Mouse (Mus musculus): ENCODE measurements at regions not wholly inside any gene's neighbourhood (a gene's known extent, or its start where the extent isn't known, plus 50 kb on each side); places are given as distances from the start of the nearest gene placed in this dataset.
A peak's percentile ranks its signal among the peaks of the same experiment; 100 is the strongest.

DNA sequence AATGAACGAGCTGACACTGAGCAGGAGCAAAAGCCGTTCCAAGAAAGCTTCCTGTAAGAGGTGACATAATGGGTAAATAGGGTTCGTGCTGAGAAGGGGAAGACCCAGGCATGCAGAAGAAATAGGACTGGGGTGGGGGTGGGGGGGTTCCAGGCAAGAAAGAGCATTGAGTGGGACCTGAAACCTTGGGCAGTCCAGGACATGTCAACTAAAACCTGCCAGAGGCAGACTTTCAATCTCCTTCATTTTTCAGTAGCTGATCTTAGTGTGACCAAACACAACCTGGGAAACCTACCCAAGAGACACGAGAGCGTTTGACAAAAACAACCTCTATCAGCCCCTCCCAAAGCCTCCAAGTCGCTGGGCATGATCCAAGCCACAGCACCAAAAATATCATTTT, 133.4 kb upstream of the Zfp703 start:
- Histone ChIP-seq H3K4me2 (no peak overlapping the region), H3K36me3 (ENCODE audit: control insufficient read depth, insufficient read depth, low read length) (no peaks in the 10 kb centered on the region), H3K4me3 (ENCODE audit: low read depth, low read length) (no peak overlapping the region), H3K27ac (ENCODE audit: low read depth, low read length) (no peak overlapping the region), H3K9me3 (ENCODE audit: control insufficient read depth, low read length) (no peaks in the 10 kb centered on the region), H3K9ac (ENCODE audit: low read depth, low read length) (no peak overlapping the region), H3K27me3 (replicated peaks; ENCODE audit: control insufficient read depth, insufficient read depth, low read length) (no peaks in the 10 kb centered on the region), H3K4me1 (replicated peaks; ENCODE audit: control insufficient read depth, insufficient read depth, low read length) (0 out of 2 replicates have a peak, but pooled peaks cover 2% of the 10 kb centered on the region)
- WGBS, result 56% methylated on average over 6 of the region's 6 CpGs
- DNase-seq (ENCODE audit: low spot score), result no peak
- ATAC-seq (replicated peaks; ENCODE audit: low FRiP score), result no peak

DNA sequence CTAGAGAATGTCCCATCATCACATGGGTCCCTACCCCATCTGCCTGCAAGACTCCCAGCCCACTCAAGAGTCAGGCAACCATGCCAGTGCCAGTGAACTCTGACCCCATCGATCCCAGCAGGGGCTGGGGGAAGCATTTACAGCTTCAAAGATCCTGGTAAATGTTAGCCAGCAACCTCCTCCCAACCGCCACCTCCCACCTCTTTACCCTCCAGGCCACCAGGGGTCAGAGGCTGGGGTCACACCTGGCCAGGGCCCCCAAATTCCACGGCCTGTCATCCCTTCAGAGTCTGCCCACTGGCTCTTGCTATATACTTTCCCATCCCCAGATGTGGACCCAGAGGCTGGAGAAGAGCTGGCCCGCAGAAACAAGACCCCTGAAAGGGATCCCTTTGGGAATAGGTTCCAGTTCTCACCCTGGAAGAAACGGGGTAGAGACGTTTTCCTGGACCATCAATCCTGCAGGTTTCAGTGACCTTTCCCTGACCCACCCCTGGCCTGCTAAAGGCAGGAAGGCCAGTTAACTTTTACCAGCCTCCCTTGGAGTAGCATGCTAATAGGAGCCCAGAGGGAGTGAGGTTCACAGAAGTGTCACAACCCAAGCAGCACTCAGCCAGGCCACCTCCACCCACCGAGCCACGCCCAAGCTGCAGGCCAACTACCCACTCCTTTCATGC, 132.9 kb upstream of the Zfp703 start:
- no peak for DNase-seq (ENCODE audit: low spot score)
- Histone ChIP-seq H3K36me3 (ENCODE audit: control insufficient read depth, insufficient read depth, low read length) (no peaks in the 10 kb centered on the region), H3K4me1 (replicated peaks; ENCODE audit: control insufficient read depth, insufficient read depth, low read length) (peaks cover 6% of the 10 kb centered on the region; the same call in 1 of the 2 replicates), H3K4me2 (no peak overlapping the region), H3K4me3 (ENCODE audit: low read depth, low read length) (no peak overlapping the region), H3K9ac (ENCODE audit: low read depth, low read length) (no peak overlapping the region), H3K27ac (ENCODE audit: low read depth, low read length) (no peak overlapping the region), H3K9me3 (ENCODE audit: control insufficient read depth, low read length) (no peaks in the 10 kb centered on the region), H3K27me3 (replicated peaks; ENCODE audit: control insufficient read depth, insufficient read depth, low read length) (no peaks in the 10 kb centered on the region)
- ATAC-seq (replicated peaks; ENCODE audit: low FRiP score), result peak; percentile 35; the same call in 1 of the 2 replicates
- 42% methylated on average over 8 of the region's 8 CpGs for WGBS

DNA sequence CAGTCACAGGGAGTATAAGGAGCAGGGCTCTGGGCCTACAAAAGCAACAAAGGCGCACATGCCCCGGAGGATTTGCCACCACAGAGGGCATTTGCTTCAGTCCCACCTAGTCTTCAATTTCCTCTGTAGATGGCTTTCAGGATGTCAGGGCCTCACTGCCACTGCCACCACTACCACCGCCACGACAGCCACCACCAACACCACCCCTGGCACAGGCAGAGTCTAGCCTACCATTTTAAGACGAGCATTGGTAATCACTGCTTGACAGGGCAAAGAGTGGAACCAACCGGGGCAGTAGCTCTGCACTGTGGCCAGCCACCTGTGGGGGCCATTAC, 132.3 kb upstream of the Zfp703 start:
- Histone ChIP-seq H3K9ac (ENCODE audit: low read depth, low read length) (no peak overlapping the region), H3K4me2 (no peak overlapping the region), H3K9me3 (ENCODE audit: control insufficient read depth, low read length) (no peaks in the 10 kb centered on the region), H3K4me3 (ENCODE audit: low read depth, low read length) (no peak overlapping the region), H3K27me3 (replicated peaks; ENCODE audit: control insufficient read depth, insufficient read depth, low read length) (no peaks in the 10 kb centered on the region), H3K27ac (ENCODE audit: low read depth, low read length) (no peak overlapping the region; the same call in 1 of the 2 replicates), H3K36me3 (ENCODE audit: control insufficient read depth, insufficient read depth, low read length) (no peaks in the 10 kb centered on the region), H3K4me1 (replicated peaks; ENCODE audit: control insufficient read depth, insufficient read depth, low read length) (peaks cover 6% of the 10 kb centered on the region; the same call in 1 of the 2 replicates)
- ATAC-seq (replicated peaks; ENCODE audit: low FRiP score), result no peak
- no peak for DNase-seq (ENCODE audit: low spot score)
- 78% methylated on average over 6 of the region's 6 CpGs for WGBS

DNA sequence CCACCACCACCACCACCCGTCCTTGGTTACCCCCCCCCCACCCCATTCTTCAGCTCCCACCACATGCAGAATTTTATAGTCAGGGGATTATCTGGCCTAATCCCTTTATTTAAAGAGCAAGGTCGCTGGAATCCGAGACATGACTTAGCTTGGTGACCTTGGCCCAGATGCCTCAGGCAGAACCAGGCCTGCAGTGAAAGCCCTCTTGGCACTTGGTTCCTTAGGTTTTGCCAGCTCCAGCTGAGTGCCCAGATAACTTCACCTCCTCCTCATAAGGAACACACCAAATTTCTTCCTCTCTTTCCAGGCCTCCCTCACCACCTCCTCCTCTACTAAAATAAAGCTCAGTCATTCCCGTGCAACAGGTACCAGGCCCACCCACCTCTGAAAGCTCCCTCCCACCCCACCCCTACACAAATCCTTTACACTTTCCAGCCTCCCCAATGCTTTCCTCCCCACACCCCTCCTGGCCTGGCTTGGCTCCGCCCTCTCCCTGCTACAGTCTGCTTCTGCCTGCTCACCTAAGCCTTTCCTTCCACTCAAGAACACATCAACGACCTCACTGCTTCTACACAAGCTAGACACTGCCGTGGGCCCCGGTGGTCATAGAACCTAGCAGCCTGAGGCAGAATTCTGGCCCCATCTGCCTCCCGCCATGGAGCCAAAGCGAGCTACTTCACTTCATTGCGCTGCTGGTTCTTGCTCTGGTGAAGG, 131.5 kb upstream of the Zfp703 start:
- ATAC-seq (replicated peaks; ENCODE audit: low FRiP score), result no peak
- no peak overlapping the region for H3K27ac ChIP-seq (ENCODE audit: low read depth, low read length)
- 60% methylated on average over 11 of the region's 11 CpGs for WGBS
- no peak for DNase-seq (ENCODE audit: low spot score)
- H3K4me2 ChIP-seq, result no peak overlapping the region
- H3K27me3 ChIP-seq (replicated peaks; ENCODE audit: control insufficient read depth, insufficient read depth, low read length), result no peaks in the 10 kb centered on the region
- no peak overlapping the region for H3K9ac ChIP-seq (ENCODE audit: low read depth, low read length)
- no peaks in the 10 kb centered on the region for H3K9me3 ChIP-seq (ENCODE audit: control insufficient read depth, low read length)
- H3K4me1 ChIP-seq (replicated peaks; ENCODE audit: control insufficient read depth, insufficient read depth, low read length), result peaks cover 6% of the 10 kb centered on the region; the same call in 1 of the 2 replicates
- no peaks in the 10 kb centered on the region for H3K36me3 ChIP-seq (ENCODE audit: control insufficient read depth, insufficient read depth, low read length)
- H3K4me3 ChIP-seq (ENCODE audit: low read depth, low read length), result no peak overlapping the region

DNA sequence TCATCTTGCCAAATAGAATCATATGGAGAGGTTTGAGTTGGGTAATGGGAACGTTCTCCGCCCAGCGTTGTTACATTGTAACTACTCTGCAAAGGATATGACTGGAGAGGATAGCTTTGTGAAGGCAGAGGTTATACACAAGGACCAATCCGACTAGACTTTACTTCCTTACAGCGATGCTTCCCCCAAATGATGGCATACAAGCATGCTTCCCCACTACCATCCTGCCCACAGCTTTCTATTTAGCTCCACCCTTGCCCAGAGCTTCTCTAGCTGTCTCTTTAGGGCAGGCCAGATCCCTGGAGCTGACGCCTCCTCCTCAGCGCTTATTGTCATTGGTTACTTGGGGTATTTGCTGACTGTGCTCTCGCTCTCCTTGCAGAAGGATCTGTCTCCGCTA, 130.1 kb upstream of the Zfp703 start:
- H3K9me3 ChIP-seq (ENCODE audit: control insufficient read depth, low read length), result no peaks in the 10 kb centered on the region
- no peaks in the 10 kb centered on the region for H3K27me3 ChIP-seq (replicated peaks; ENCODE audit: control insufficient read depth, insufficient read depth, low read length)
- DNase-seq (ENCODE audit: low spot score), result no peak
- WGBS, result 71% methylated on average over 9 of the region's 9 CpGs
- H3K27ac ChIP-seq (ENCODE audit: low read depth, low read length), result no peak overlapping the region
- ATAC-seq (replicated peaks; ENCODE audit: low FRiP score), result no peak
- no peak overlapping the region for H3K4me3 ChIP-seq (ENCODE audit: low read depth, low read length)
- peaks cover 6% of the 10 kb centered on the region; the same call in 1 of the 2 replicates for H3K4me1 ChIP-seq (replicated peaks; ENCODE audit: control insufficient read depth, insufficient read depth, low read length)
- H3K36me3 ChIP-seq (ENCODE audit: control insufficient read depth, insufficient read depth, low read length), result no peaks in the 10 kb centered on the region
- no peak overlapping the region for H3K9ac ChIP-seq (ENCODE audit: low read depth, low read length)
- no peak overlapping the region for H3K4me2 ChIP-seq

DNA sequence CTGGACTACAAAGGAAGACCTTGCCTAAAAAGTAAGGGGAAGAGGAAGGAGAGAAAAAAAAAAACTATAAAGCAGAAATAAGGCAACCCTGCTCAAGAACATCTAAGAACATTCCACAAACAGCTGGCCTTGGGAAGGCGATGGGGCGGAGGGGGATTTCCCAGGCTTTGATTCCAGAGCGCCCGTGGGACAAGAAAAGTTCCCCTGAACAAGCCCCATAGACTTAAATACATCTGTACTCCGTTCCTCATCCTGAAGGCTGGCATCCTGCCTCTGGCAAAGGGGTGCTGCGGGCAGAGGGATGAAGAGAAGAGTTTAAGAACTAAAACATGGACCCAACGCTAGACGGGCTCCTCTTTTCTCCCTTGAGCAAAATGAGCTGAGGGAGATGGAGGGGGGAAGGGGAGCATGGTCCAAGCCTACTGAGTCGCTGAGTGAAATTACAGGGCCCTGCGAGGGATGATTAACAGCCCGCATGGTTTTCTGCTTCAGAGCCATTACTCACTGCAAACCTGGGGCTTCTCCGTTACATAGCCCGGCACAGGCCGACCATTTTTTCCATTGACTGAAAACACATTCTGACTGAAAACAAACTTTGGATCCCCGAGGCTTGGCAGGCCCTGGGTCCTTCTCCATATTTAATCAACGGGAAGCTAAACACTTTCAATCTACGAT, 128.9 kb upstream of the Zfp703 start:
- Histone ChIP-seq H3K9me3 (ENCODE audit: control insufficient read depth, low read length) (no peaks in the 10 kb centered on the region), H3K36me3 (ENCODE audit: control insufficient read depth, insufficient read depth, low read length) (no peaks in the 10 kb centered on the region), H3K4me3 (ENCODE audit: low read depth, low read length) (no peak overlapping the region), H3K9ac (ENCODE audit: low read depth, low read length) (no peak overlapping the region), H3K27me3 (replicated peaks; ENCODE audit: control insufficient read depth, insufficient read depth, low read length) (no peaks in the 10 kb centered on the region), H3K4me1 (replicated peaks; ENCODE audit: control insufficient read depth, insufficient read depth, low read length) (peaks cover 6% of the 10 kb centered on the region; the same call in 1 of the 2 replicates), H3K27ac (ENCODE audit: low read depth, low read length) (no peak overlapping the region), H3K4me2 (no peak overlapping the region)
- ATAC-seq (replicated peaks; ENCODE audit: low FRiP score), result no peak
- 65% methylated on average over 17 of the region's 17 CpGs for WGBS
- no peak for DNase-seq (ENCODE audit: low spot score)

DNA sequence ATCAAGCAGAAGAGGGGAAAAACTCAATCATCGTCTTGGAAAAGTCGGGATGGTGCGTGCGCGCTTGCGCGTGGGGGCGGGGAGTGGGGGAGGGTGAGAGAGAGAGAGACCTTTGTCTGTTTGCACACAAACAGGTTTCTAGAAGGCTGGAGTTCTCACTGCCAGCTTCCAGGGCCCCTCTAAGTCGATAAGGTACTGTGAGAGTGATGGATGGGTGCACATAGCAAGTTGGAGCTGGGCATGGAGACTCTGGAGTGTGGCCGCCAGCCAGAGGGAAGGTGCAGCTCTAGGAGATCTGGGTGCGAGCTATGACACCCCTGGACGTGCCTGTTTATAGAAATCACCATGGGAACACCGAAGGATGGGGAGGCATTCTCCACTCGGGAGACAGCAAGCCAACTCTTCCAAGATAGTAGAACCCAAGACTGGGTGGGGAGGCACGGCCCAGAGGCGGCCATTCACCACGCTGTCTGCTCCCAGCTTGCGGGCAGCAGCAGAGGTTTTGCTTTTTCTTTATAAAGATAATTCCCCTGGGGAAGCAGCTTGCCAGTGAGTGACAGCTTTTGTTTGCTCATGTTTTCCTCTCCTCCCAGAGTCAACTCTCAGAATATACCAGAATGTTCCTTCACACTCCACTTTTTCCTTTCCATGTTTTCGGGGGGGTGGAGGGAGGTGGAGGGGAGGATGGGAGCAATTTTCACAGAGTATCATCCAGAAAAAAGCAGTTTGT, 128.0 kb upstream of the Zfp703 start:
- Histone ChIP-seq H3K4me2 (no peak overlapping the region), H3K9me3 (ENCODE audit: control insufficient read depth, low read length) (no peaks in the 10 kb centered on the region), H3K27ac (ENCODE audit: low read depth, low read length) (no peak overlapping the region), H3K4me3 (ENCODE audit: low read depth, low read length) (no peak overlapping the region), H3K36me3 (ENCODE audit: control insufficient read depth, insufficient read depth, low read length) (no peaks in the 10 kb centered on the region), H3K27me3 (replicated peaks; ENCODE audit: control insufficient read depth, insufficient read depth, low read length) (no peaks in the 10 kb centered on the region), H3K4me1 (replicated peaks; ENCODE audit: control insufficient read depth, insufficient read depth, low read length) (peaks cover 8% of the 10 kb centered on the region; the same call in 1 of the 2 replicates), H3K9ac (ENCODE audit: low read depth, low read length) (no peak overlapping the region)
- ATAC-seq (replicated peaks; ENCODE audit: low FRiP score) (no peak), DNase-seq (ENCODE audit: low spot score) (no peak)
- WGBS, result 74% methylated on average over 19 of the region's 19 CpGs

DNA sequence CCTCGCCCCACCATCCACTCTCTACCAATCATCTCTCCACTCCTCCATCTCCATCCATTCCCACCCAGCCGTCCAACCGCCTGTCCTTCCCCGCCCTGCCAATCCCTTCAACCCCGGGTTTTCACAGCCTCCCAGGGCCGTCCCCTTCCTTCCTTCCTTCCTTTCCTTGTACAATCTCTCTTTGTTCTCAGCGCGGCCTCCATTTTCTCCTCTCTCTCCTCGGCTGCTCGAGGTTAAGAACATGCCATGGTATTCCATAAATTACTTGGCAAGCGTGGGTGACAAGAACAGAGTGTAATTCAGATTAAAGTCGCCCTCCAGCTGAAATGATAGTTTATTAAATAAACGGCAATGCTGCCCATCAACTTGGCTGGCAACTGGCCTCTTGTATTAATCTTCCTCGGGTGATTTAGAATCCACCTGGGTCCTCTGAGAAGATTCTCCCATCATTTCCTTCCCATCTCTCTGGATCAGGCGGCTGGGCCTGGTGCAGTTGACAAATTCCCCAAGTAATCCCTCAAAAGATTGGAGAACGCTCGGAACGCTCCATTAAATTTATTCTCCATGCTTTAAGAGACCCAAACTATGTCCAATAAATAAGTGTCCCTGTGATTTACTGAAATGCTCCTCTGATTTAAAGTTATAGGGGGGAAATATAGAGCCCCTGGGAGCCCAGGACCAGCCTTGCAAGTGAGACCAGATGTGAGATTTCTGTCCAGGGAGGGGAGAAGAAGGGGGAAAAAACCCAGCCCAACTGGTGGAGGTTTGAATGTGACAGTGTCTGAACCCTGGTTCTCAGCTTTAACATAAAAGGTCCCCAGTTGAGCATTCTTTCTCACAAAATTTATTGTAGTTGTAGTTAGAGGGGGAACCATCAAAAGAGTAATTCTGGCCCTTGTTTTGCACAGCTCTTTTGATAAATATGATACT, 125.0 kb upstream of the Zfp703 start:
- no peak for ATAC-seq (replicated peaks; ENCODE audit: low FRiP score)
- H3K9me3 ChIP-seq (ENCODE audit: control insufficient read depth, low read length), result no peaks in the 10 kb centered on the region

More for the DNA sequence above, 125.0 kb upstream of the Zfp703 start:
- Histone ChIP-seq H3K4me3 (ENCODE audit: low read depth, low read length) (no peak overlapping the region), H3K4me2 (no peak overlapping the region), H3K27me3 (replicated peaks; ENCODE audit: control insufficient read depth, insufficient read depth, low read length) (no peaks in the 10 kb centered on the region), H3K27ac (ENCODE audit: low read depth, low read length) (no peak overlapping the region), H3K4me1 (replicated peaks; ENCODE audit: control insufficient read depth, insufficient read depth, low read length) (peaks cover 6% of the 10 kb centered on the region; the same call in 1 of the 2 replicates), H3K36me3 (ENCODE audit: control insufficient read depth, insufficient read depth, low read length) (no peaks in the 10 kb centered on the region), H3K9ac (ENCODE audit: low read depth, low read length) (no peak overlapping the region)
- no peak for DNase-seq (ENCODE audit: low spot score)
- WGBS, result 61% methylated on average over 18 of the region's 18 CpGs
